Mouse (Mus musculus): ENCODE data around the gene Klk1b3.

DNA sequence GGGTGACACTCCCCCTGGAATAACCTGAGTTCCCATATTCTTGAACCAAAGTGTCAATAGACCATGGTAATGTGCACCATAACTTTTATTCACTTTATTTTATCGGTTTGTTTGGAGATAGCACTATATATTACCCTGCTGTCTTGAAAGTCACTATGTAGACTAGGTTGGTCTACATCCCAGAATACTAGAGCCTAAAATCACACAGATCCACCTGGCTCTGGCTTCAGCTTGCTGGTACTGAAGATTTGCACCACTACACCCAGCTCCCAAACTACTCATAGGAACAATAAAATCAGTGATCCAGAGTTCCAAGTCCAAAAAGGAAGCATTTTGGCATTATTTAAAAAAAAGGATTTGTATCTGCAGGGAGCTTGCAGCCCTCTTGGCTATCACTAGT, 17.7 kb downstream of the Klk1b3 start, which contains the start of gene Klk1b5:
- no peak for TF ChIP-seq CTCF (IDR thresholded peaks at IDR 0.05; ENCODE audit: low read depth)
- TF ChIP-seq EP300 (IDR thresholded peaks at IDR 0.05; ENCODE audit: low read depth): no peak

Data from heart, postnatal 0 days (tissue).